Mouse (Mus musculus): ENCODE measurements at regions not wholly inside any gene's neighbourhood (a gene's known extent, or its start where the extent isn't known, plus 50 kb on each side); places are given as distances from the start of the nearest gene placed in this dataset.

GRCm38 (mm10) chr4:99348674-99349073, 53.0 kb downstream of the Gm12689 start:
- Histone ChIP-seq H3K9me3 (replicated peaks; ENCODE audit: low read length) (no peaks in the 10 kb centered on the region), H3K4me1 (replicated peaks; ENCODE audit: insufficient read depth, low read length) (no peaks in the 10 kb centered on the region), H3K27me3 (ENCODE audit: insufficient read depth, low read length) (no peaks in the 10 kb centered on the region), H3K9ac (ENCODE audit: low read depth, low read length) (no peak overlapping the region), H3K27ac (no peak overlapping the region), H3K4me2 (ENCODE audit: low read length) (no peak overlapping the region), H3K4me3 (replicated peaks; ENCODE audit: low read depth, low read length) (no peak overlapping the region), H3K36me3 (ENCODE audit: insufficient read depth, low read length) (no peaks in the 10 kb centered on the region)
- peak; percentile 47; the same call in 1 of the 2 replicates for TF ChIP-seq CTCF (IDR thresholded peaks at IDR 0.05; ENCODE audit: low read depth)
- no peak for DNase-seq (ENCODE audit: low spot score)
- no peak for ATAC-seq (replicated peaks; ENCODE audit: low FRiP score, low read depth)
- WGBS, result 76% methylated on average over 5 of the region's 5 CpGs

GRCm38 (mm10) chr4:99353122-99353774, 57.5 kb downstream of the Gm12689 start:
- Histone ChIP-seq H3K4me3 (replicated peaks; ENCODE audit: low read depth, low read length) (no peak overlapping the region), H3K4me1 (replicated peaks; ENCODE audit: insufficient read depth, low read length) (no peaks in the 10 kb centered on the region), H3K4me2 (ENCODE audit: low read length) (no peak overlapping the region), H3K9me3 (replicated peaks; ENCODE audit: low read length) (no peaks in the 10 kb centered on the region), H3K27me3 (ENCODE audit: insufficient read depth, low read length) (no peaks in the 10 kb centered on the region), H3K27ac (no peak overlapping the region), H3K36me3 (ENCODE audit: insufficient read depth, low read length) (no peaks in the 10 kb centered on the region), H3K9ac (ENCODE audit: low read depth, low read length) (no peak overlapping the region)
- no peak for ATAC-seq (replicated peaks; ENCODE audit: low FRiP score, low read depth)
- WGBS, result 25% methylated on average over 8 of the region's 8 CpGs
- DNase-seq (ENCODE audit: low spot score), result no peak
- TF ChIP-seq CTCF (IDR thresholded peaks at IDR 0.05; ENCODE audit: low read depth), result no peak

- no peak overlapping the region for H3K4me2 ChIP-seq (ENCODE audit: low read length)
- H3K27ac ChIP-seq, result no peak overlapping the region
- no peak for ATAC-seq (replicated peaks; ENCODE audit: low FRiP score, low read depth)
- H3K4me3 ChIP-seq (replicated peaks; ENCODE audit: low read depth, low read length), result no peak overlapping the region
- no peak for DNase-seq (ENCODE audit: low spot score)
- H3K9ac ChIP-seq (ENCODE audit: low read depth, low read length), result no peak overlapping the region
- H3K4me1 ChIP-seq (replicated peaks; ENCODE audit: insufficient read depth, low read length), result no peaks in the 10 kb centered on the region
- WGBS, result 75% methylated on average over 16 of the region's 17 CpGs
- no peak for TF ChIP-seq CTCF (IDR thresholded peaks at IDR 0.05; ENCODE audit: low read depth)
- no peaks in the 10 kb centered on the region for H3K9me3 ChIP-seq (replicated peaks; ENCODE audit: low read length)
- H3K27me3 ChIP-seq (ENCODE audit: insufficient read depth, low read length), result no peaks in the 10 kb centered on the region
- no peaks in the 10 kb centered on the region for H3K36me3 ChIP-seq (ENCODE audit: insufficient read depth, low read length)
Measured at GRCm38 (mm10) chr4:99354241-99354640, 58.5 kb downstream of the Gm12689 start.

- H3K27ac ChIP-seq, result no peak overlapping the region
- no peaks in the 10 kb centered on the region for H3K36me3 ChIP-seq (ENCODE audit: insufficient read depth, low read length)
- no peak for DNase-seq (ENCODE audit: low spot score)
- TF ChIP-seq CTCF (IDR thresholded peaks at IDR 0.05; ENCODE audit: low read depth), result no peak
- H3K27me3 ChIP-seq (ENCODE audit: insufficient read depth, low read length), result no peaks in the 10 kb centered on the region
- 49% methylated on average over 9 of the region's 9 CpGs for WGBS
- no peaks in the 10 kb centered on the region for H3K4me1 ChIP-seq (replicated peaks; ENCODE audit: insufficient read depth, low read length)
- H3K9me3 ChIP-seq (replicated peaks; ENCODE audit: low read length), result no peaks in the 10 kb centered on the region
- no peak overlapping the region for H3K9ac ChIP-seq (ENCODE audit: low read depth, low read length)
- H3K4me2 ChIP-seq (ENCODE audit: low read length), result no peak overlapping the region
- ATAC-seq (replicated peaks; ENCODE audit: low FRiP score, low read depth), result no peak
- no peak overlapping the region for H3K4me3 ChIP-seq (replicated peaks; ENCODE audit: low read depth, low read length)
Measured at GRCm38 (mm10) chr4:99354835-99355234, 59.1 kb downstream of the Gm12689 start.

- TF ChIP-seq CTCF (IDR thresholded peaks at IDR 0.05; ENCODE audit: low read depth), result no peak
- Histone ChIP-seq H3K27ac (no peak overlapping the region), H3K9ac (ENCODE audit: low read depth, low read length) (no peak overlapping the region), H3K9me3 (replicated peaks; ENCODE audit: low read length) (no peaks in the 10 kb centered on the region), H3K4me1 (replicated peaks; ENCODE audit: insufficient read depth, low read length) (no peaks in the 10 kb centered on the region), H3K36me3 (ENCODE audit: insufficient read depth, low read length) (no peaks in the 10 kb centered on the region), H3K4me3 (replicated peaks; ENCODE audit: low read depth, low read length) (no peak overlapping the region), H3K27me3 (ENCODE audit: insufficient read depth, low read length) (no peaks in the 10 kb centered on the region), H3K4me2 (ENCODE audit: low read length) (no peak overlapping the region)
- DNase-seq (ENCODE audit: low spot score) (no peak), ATAC-seq (replicated peaks; ENCODE audit: low FRiP score, low read depth) (no peak)
- 74% methylated on average over 9 of the region's 9 CpGs for WGBS
Measured at GRCm38 (mm10) chr4:99368036-99368435, 72.3 kb downstream of the Gm12689 start.

DNA sequence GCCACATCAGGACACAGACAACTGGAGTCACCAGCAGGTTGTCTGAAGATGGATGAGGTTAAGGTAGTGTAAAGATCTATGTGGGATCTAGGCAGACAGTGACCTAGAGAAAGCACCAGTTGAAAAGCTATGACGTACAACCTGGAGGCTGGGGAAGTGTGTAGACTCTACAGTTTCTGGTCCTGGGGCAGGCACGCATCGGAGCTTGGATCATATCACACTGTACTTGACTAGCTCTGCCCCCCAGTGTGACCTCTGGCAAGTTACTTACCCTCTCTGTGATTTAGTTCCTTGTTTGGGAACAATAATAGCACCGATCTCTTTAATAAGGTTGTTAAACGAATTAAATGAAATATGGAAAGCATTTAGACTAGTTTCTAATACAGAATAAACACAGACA, 75.5 kb downstream of the Gm12689 start:
- Histone ChIP-seq H3K27me3 (ENCODE audit: insufficient read depth, low read length) (no peaks in the 10 kb centered on the region), H3K9ac (ENCODE audit: low read depth, low read length) (no peak overlapping the region), H3K4me3 (replicated peaks; ENCODE audit: low read depth, low read length) (no peak overlapping the region), H3K4me1 (replicated peaks; ENCODE audit: insufficient read depth, low read length) (no peaks in the 10 kb centered on the region), H3K4me2 (ENCODE audit: low read length) (no peak overlapping the region), H3K36me3 (ENCODE audit: insufficient read depth, low read length) (no peaks in the 10 kb centered on the region), H3K27ac (no peak overlapping the region), H3K9me3 (replicated peaks; ENCODE audit: low read length) (no peaks in the 10 kb centered on the region)
- no peak for TF ChIP-seq CTCF (IDR thresholded peaks at IDR 0.05; ENCODE audit: low read depth)
- ATAC-seq (replicated peaks; ENCODE audit: low FRiP score, low read depth) (no peak), DNase-seq (ENCODE audit: low spot score) (no peak)
- WGBS, result 71% methylated on average over 5 of the region's 5 CpGs

DNA sequence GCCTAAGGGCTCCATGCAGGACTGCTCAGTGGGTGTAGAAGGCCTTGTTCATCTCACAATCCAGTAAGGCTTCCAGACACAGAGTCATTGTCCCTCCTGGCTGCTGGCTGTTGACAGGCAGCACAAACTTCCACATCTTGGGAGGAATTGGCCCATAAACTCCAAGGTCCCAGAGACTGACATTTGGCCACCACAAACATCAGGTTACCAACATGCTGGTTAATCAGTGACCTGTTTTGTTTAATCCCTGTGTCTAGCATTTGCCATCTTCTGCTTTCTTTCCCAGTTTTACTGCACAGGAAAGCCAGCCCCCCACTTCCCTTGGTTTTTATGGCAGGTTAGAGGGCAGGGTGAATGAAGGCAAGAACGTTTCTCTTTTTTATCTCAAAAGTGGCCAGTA, 80.5 kb downstream of the Gm12689 start:
- Histone ChIP-seq H3K4me2 (ENCODE audit: low read length) (no peak overlapping the region), H3K27ac (no peak overlapping the region), H3K9me3 (replicated peaks; ENCODE audit: low read length) (no peaks in the 10 kb centered on the region), H3K36me3 (ENCODE audit: insufficient read depth, low read length) (no peaks in the 10 kb centered on the region), H3K4me1 (replicated peaks; ENCODE audit: insufficient read depth, low read length) (no peaks in the 10 kb centered on the region), H3K4me3 (replicated peaks; ENCODE audit: low read depth, low read length) (no peak overlapping the region), H3K9ac (ENCODE audit: low read depth, low read length) (no peak overlapping the region), H3K27me3 (ENCODE audit: insufficient read depth, low read length) (no peaks in the 10 kb centered on the region)
- TF ChIP-seq CTCF (IDR thresholded peaks at IDR 0.05; ENCODE audit: low read depth), result no peak
- WGBS, result 0% methylated on average over 1 of the region's 1 CpGs
- ATAC-seq (replicated peaks; ENCODE audit: low FRiP score, low read depth), result no peak
- DNase-seq (ENCODE audit: low spot score), result peak; percentile 27

Measured in kidney, postnatal 0 days (tissue).